Mouse (Mus musculus) small intestine, adult 2 months (tissue): Measurements from ENCODE around the gene 1700016D06Rik. TPM values are rescaled to one million over a fixed set of nuclear protein-coding genes. Genes with fewer than 3 reads are reported as not detected.

Experiments used
- H3K27ac ChIP-seq: fragments of 200-500 bp; 2 replicates; pipeline ENCODE4 v1.5.1; 2012; ENCODE audit warnings: low read depth, low read length, control low read depth, inconsistent platforms; ENCODE audit not compliant: insufficient read depth
- H3K27me3 ChIP-seq: fragments of 200-500 bp; 2 replicates; pipeline ENCODE4 v1.6.1; 2012; ENCODE audit warnings: mild to moderate bottlenecking, moderate library complexity, low read length, inconsistent platforms; ENCODE audit not compliant: control insufficient read depth, insufficient read depth
- H3K36me3 ChIP-seq: fragments of 200-500 bp; 2 replicates; pipeline ENCODE4 v1.6.1; 2012; ENCODE audit warnings: mild to moderate bottlenecking, low read length, control low read depth, inconsistent platforms; ENCODE audit not compliant: control insufficient read depth, insufficient read depth
- H3K4me1 ChIP-seq: fragments of 200-500 bp; 2 replicates; pipeline ENCODE4 v1.6.1; 2012; ENCODE audit warnings: low read length, inconsistent platforms, mixed read lengths; ENCODE audit not compliant: control insufficient read depth, insufficient read depth, insufficient read length
- H3K4me3 ChIP-seq: fragments of 200-500 bp; 2 replicates; pipeline ENCODE4 v1.5.1; 2012; ENCODE audit warnings: low read depth, mild to moderate bottlenecking, control low read depth, inconsistent platforms, low read length, moderate library complexity
- CTCF ChIP-seq: fragments of 200-500 bp; IDR thresholded peaks from 2 replicates; pipeline ENCODE4 v1.5.1; 2012; ENCODE audit warnings: low read depth, mild to moderate bottlenecking, control low read depth, inconsistent platforms, low read length, moderate library complexity, mixed read lengths; ENCODE audit not compliant: insufficient replicate concordance, insufficient read length; ENCODE audit errors: extremely low read depth
- POLR2A ChIP-seq: fragments of 200-500 bp; IDR thresholded peaks from 2 replicates; pipeline ENCODE4 v1.6.1; 2012; ENCODE audit warnings: low read depth, mild to moderate bottlenecking, control low read depth, inconsistent platforms, low read length, moderate library complexity
- WGBS: fragments of 180-500 bp; shearing (Covaris S2); methylation state at CpG from one replicate; pipeline ENCODE4 v1.1.7; 2018; 5-methylcytosine and 5-hydroxymethylcytosine counted together
- polyA plus RNA-seq: library from polyadenylated mRNA; depleted of rRNA; stranded (reverse); fragments of >200 nt; gene quantifications from 2 replicates; pipeline ENCODE4 v1.2.3, GENCODE M21; 2012

1700016D06Rik gene
- polyA plus RNA-seq, 1 experiment = not detected

GRCm38 (mm10) chr8:11735672-11736235 is 34.9 kb upstream of the 1700016D06Rik start:
- Histone ChIP-seq H3K4me1 (peaks cover 5% of the 10 kb centered on the region; the same call in 1 of the 2 replicates), H3K36me3 (no peaks in the 10 kb centered on the region), H3K27me3 (0 out of 2 replicates have a peak, but pooled peaks cover 4% of the 10 kb centered on the region), H3K27ac (no peak overlapping the region), H3K4me3 (no peak overlapping the region)
- TF ChIP-seq CTCF (no peak), POLR2A (no peak)
- 35% methylated on average over 15 of the region's 15 CpGs for WGBS

GRCm38 (mm10) chr8:11730271-11730940 is 29.5 kb upstream of the 1700016D06Rik start:
- no peak overlapping the region for H3K27ac ChIP-seq
- peaks cover 5% of the 10 kb centered on the region for H3K4me1 ChIP-seq
- no peak overlapping the region for H3K4me3 ChIP-seq
- TF ChIP-seq POLR2A = no peak
- TF ChIP-seq CTCF = no peak
- peaks cover 38% of the 10 kb centered on the region for H3K27me3 ChIP-seq
- 64% methylated on average over 12 of the region's 12 CpGs for WGBS
- no peaks in the 10 kb centered on the region for H3K36me3 ChIP-seq

GRCm38 (mm10) chr8:11728482-11729295 is 27.8 kb upstream of the 1700016D06Rik start:
- H3K4me3 ChIP-seq = peak overlapping the region; percentile 58
- peaks cover 44% of the 10 kb centered on the region for H3K27me3 ChIP-seq
- H3K27ac ChIP-seq = no peak overlapping the region
- TF ChIP-seq POLR2A = no peak
- H3K36me3 ChIP-seq = no peaks in the 10 kb centered on the region
- peaks cover 5% of the 10 kb centered on the region for H3K4me1 ChIP-seq
- 2% methylated on average over 61 of the region's 61 CpGs for WGBS

GRCm38 (mm10) chr8:11727651-11728481 is 27.0 kb upstream of the 1700016D06Rik start, which contains the start of gene Arhgef7:
Gene Arhgef7, plus strand, starts transcription at chr8:11727721.
- no peaks in the 10 kb centered on the region for H3K36me3 ChIP-seq
- H3K4me1 ChIP-seq = peaks cover 5% of the 10 kb centered on the region
- peak within 1 kb of the TSS; percentile 58 for H3K4me3 ChIP-seq
- TF ChIP-seq POLR2A = no peak
- TF ChIP-seq CTCF = no peak
- H3K27me3 ChIP-seq = peaks cover 48% of the 10 kb centered on the region
- H3K27ac ChIP-seq = no peak within 1 kb of the TSS
- under 1% methylated on average over 118 of the region's 127 CpGs for WGBS

- Histone ChIP-seq H3K4me3 (peak overlapping the region; percentile 58), H3K27me3 (peaks cover 48% of the 10 kb centered on the region), H3K4me1 (peaks cover 5% of the 10 kb centered on the region), H3K36me3 (no peaks in the 10 kb centered on the region), H3K27ac (no peak overlapping the region)
- no peak for TF ChIP-seq CTCF
- TF ChIP-seq POLR2A = no peak
- 5% methylated on average over 22 of the region's 22 CpGs for WGBS
Measured at GRCm38 (mm10) chr8:11727273-11727650, 26.4 kb upstream of the 1700016D06Rik start.

GRCm38 (mm10) chr8:11717194-11717593 is 16.3 kb upstream of the 1700016D06Rik start:
- Histone ChIP-seq H3K27ac (no peak overlapping the region), H3K4me1 (peaks cover 4% of the 10 kb centered on the region; the same call in 1 of the 2 replicates), H3K4me3 (no peak overlapping the region), H3K27me3 (0 out of 2 replicates have a peak, but pooled peaks cover 2% of the 10 kb centered on the region), H3K36me3 (no peaks in the 10 kb centered on the region)
- no peak for TF ChIP-seq POLR2A
- no peak for TF ChIP-seq CTCF
- WGBS = 66% methylated on average over 4 of the region's 4 CpGs

GRCm38 (mm10) chr8:11712244-11712643 is 11.4 kb upstream of the 1700016D06Rik start:
- H3K36me3 ChIP-seq = no peaks in the 10 kb centered on the region
- no peak overlapping the region for H3K4me3 ChIP-seq
- TF ChIP-seq POLR2A (no peak), CTCF (peak; percentile 47; the same call in 1 of the 2 replicates)
- peaks cover 31% of the 10 kb centered on the region; the same call in 1 of the 2 replicates for H3K4me1 ChIP-seq
- WGBS = 87% methylated on average over 6 of the region's 6 CpGs
- H3K27me3 ChIP-seq = no peaks in the 10 kb centered on the region
- H3K27ac ChIP-seq = no peak overlapping the region
